Mouse (Mus musculus) kidney, adult 8-10 months (tissue): ENCODE measurements at regions not wholly inside any gene's neighbourhood (a gene's known extent, or its start where the extent isn't known, plus 50 kb on each side); places are given as distances from the start of the nearest gene placed in this dataset.

Source experiments
- DNase-seq, 2 experiments: peaks; one replicate each; pipeline ENCODE4 v3.0.0; 2022

GRCm38 (mm10) chr16:18683556-18683955, 53.8 kb upstream of the Sept5 start:
- peak; percentile 8 to 34 for DNase-seq

- no peak for DNase-seq
These were observed 56.4 kb upstream of the Sept5 start for GRCm38 (mm10) chr16:18686044-18686761.

- peak; percentile 81 to 84 for DNase-seq
These were observed 57.2 kb upstream of the Sept5 start for GRCm38 (mm10) chr16:18686916-18687315.

- peak; percentile 54 to 81 for DNase-seq
These were observed 57.6 kb upstream of the Sept5 start for GRCm38 (mm10) chr16:18687367-18687766.

GRCm38 (mm10) chr16:18695596-18695995, 65.8 kb upstream of the Sept5 start:
- DNase-seq = no peak

- peak; percentile 38 to 79 for DNase-seq
These were observed 66.5 kb upstream of the Sept5 start for GRCm38 (mm10) chr16:18696074-18696819.

GRCm38 (mm10) chr16:18696820-18697168, 67.0 kb upstream of the Sept5 start:
- no peak for DNase-seq

- DNase-seq = no peak
These were observed 72.5 kb upstream of the Cldn5 start for GRCm38 (mm10) chr16:18704126-18704525.

- DNase-seq = peak; percentile 37 to 45
These were observed 71.5 kb upstream of the Cldn5 start for GRCm38 (mm10) chr16:18705028-18705648.

- no peak for DNase-seq
These were observed 65.0 kb upstream of the Cldn5 start for GRCm38 (mm10) chr16:18711637-18712125.

GRCm38 (mm10) chr16:18713017-18713416, 63.6 kb upstream of the Cldn5 start:
- no peak for DNase-seq

- peak; percentile 42 to 55 for DNase-seq
These were observed 61.3 kb upstream of the Cldn5 start for GRCm38 (mm10) chr16:18715381-18715780.

GRCm38 (mm10) chr16:18718040-18718439, 58.6 kb upstream of the Cldn5 start:
- no peak for DNase-seq

- no peak for DNase-seq
These were observed 56.0 kb upstream of the Cldn5 start for GRCm38 (mm10) chr16:18720433-18721233.

- DNase-seq = no peak
These were observed 53.3 kb upstream of the Cldn5 start for GRCm38 (mm10) chr16:18723186-18723843.

GRCm38 (mm10) chr16:18723874-18724273, 52.8 kb upstream of the Cldn5 start:
- DNase-seq = no peak

GRCm38 (mm10) chr16:18724706-18725105, 51.9 kb upstream of the Cldn5 start:
- no peak for DNase-seq
